Mouse (Mus musculus): ENCODE data around the gene Klkb1. TPM values are rescaled to one million over a fixed set of nuclear protein-coding genes. Genes with fewer than 3 reads are reported as not detected.
"Not testable (repeated sequence)": the region's sequence is repeated elsewhere in the genome, so short reads cannot be mapped to it uniquely, and the experiment has no call there.

Gene Klkb1
- not detected for total RNA-seq (2021)
- long read RNA-seq, experiment 1 = 0 reads
- long read RNA-seq, experiment 2 = 0 reads

- DNase-seq (ENCODE audit: low spot score in 2 of 2) = no peak
Measured at GRCm38 (mm10) chr8:45294687-45295086, at the start of gene Klkb1. Gene Klkb1, minus strand, starts transcription at chr8:45294859.

- DNase-seq (ENCODE audit: low spot score in 2 of 2) = no peak
Measured at GRCm38 (mm10) chr8:45344298-45344697, 49.6 kb upstream of the Klkb1 start.

GRCm38 (mm10) chr8:45341630-45342628, 47.3 kb upstream of the Klkb1 start:
- no peak for DNase-seq (ENCODE audit: low spot score in 2 of 2)

GRCm38 (mm10) chr8:45333493-45333892, 38.8 kb upstream of the Klkb1 start:
- DNase-seq (ENCODE audit: low spot score in 2 of 2) = peak in 1 of 2 experiments; percentile 3

GRCm38 (mm10) chr8:45332685-45333409, 38.2 kb upstream of the Klkb1 start, which contains the start of gene Cyp4v3:
Gene Cyp4v3, minus strand, starts transcription at chr8:45333216.
- peak; percentile 40 to 50 for DNase-seq (ENCODE audit: low spot score in 2 of 2)

GRCm38 (mm10) chr8:45330856-45331255, 36.2 kb upstream of the Klkb1 start:
- no peak for DNase-seq (ENCODE audit: low spot score in 2 of 2)

- DNase-seq (ENCODE audit: low spot score in 2 of 2) = no peak
Measured at GRCm38 (mm10) chr8:45329206-45329980, 34.7 kb upstream of the Klkb1 start.

- not testable (repeated sequence) for DNase-seq (ENCODE audit: low spot score in 2 of 2)
Measured at GRCm38 (mm10) chr8:45327076-45327475, 32.4 kb upstream of the Klkb1 start.

GRCm38 (mm10) chr8:45324151-45324550, 29.5 kb upstream of the Klkb1 start:
- DNase-seq (ENCODE audit: low spot score in 2 of 2) = no peak

GRCm38 (mm10) chr8:45321365-45321764, 26.7 kb upstream of the Klkb1 start:
- DNase-seq (ENCODE audit: low spot score in 2 of 2) = no peak

GRCm38 (mm10) chr8:45320930-45321329, 26.3 kb upstream of the Klkb1 start:
- no peak for DNase-seq (ENCODE audit: low spot score in 2 of 2)

- DNase-seq (ENCODE audit: low spot score in 2 of 2) = no peak
Measured at GRCm38 (mm10) chr8:45310967-45311366, 16.3 kb upstream of the Klkb1 start.

- no peak for DNase-seq (ENCODE audit: low spot score in 2 of 2)
Measured at GRCm38 (mm10) chr8:45308366-45308765, 13.7 kb upstream of the Klkb1 start, which contains the start of gene Gm45753. Gene Gm45753, minus strand, starts transcription at chr8:45308466.

- DNase-seq (ENCODE audit: low spot score in 2 of 2) = no peak
Measured at GRCm38 (mm10) chr8:45305479-45305878, 10.8 kb upstream of the Klkb1 start.

GRCm38 (mm10) chr8:45304354-45304753, 9.7 kb upstream of the Klkb1 start:
- DNase-seq (ENCODE audit: low spot score in 2 of 2) = no peak

GRCm38 (mm10) chr8:45302390-45302789, 7.7 kb upstream of the Klkb1 start:
- no peak for DNase-seq (ENCODE audit: low spot score in 2 of 2)

GRCm38 (mm10) chr8:45295276-45295675, 617 bp upstream of the Klkb1 start:
- no peak for DNase-seq (ENCODE audit: low spot score in 2 of 2)

- DNase-seq (ENCODE audit: low spot score in 2 of 2) = peak in 1 of 2 experiments; percentile 1
Measured at GRCm38 (mm10) chr8:45291790-45292189, 2.9 kb downstream of the Klkb1 start.

- DNase-seq (ENCODE audit: low spot score in 2 of 2) = no peak
Measured at GRCm38 (mm10) chr8:45281630-45282029, 13.0 kb downstream of the Klkb1 start.

- DNase-seq (ENCODE audit: low spot score in 2 of 2) = no peak
Measured at GRCm38 (mm10) chr8:45277453-45277852, 17.2 kb downstream of the Klkb1 start.

GRCm38 (mm10) chr8:45274317-45274716, 20.3 kb downstream of the Klkb1 start:
- DNase-seq (ENCODE audit: low spot score in 2 of 2) = no peak

Measured in left cerebral cortex, adult 18-20 months (tissue).